Mouse (Mus musculus) retina, adult 2 months (tissue): ENCODE data around the gene Map7d1.
"Not testable (repeated sequence)": the region's sequence is repeated elsewhere in the genome, so short reads cannot be mapped to it uniquely, and the experiment has no call there.

Experiments
- DNase-seq: peaks from one replicate; pipeline ENCODE4 v3.0.0-alpha.2; 2012; ENCODE audit warnings: low read depth, low spot score

Map7d1 gene

DNA sequence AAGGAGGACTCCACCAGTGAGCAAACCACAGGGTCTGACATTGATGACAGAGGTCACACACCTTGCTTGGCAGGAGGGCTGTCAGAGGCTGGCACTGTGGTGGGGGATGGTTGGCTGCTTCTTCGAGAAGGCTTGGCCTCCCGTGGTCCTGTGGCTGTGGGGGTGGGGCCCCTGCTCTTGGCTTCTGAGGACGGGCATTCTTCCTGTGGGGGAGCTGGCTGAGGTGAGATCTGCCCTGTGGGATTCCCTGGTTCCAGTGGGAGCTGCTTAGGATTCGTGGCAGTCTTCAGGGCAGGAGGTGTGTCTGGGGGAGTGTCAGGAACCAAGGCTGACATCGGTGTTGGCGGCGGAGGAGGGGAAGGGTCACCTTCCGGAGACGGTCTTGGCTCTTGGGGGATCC, 14.2 kb downstream of the Map7d1 start:
- DNase-seq, result no peak

- DNase-seq, result no peak
Observed at GRCm38 (mm10) chr4:126239862-126240475, 16.2 kb downstream of the Map7d1 start.

DNA sequence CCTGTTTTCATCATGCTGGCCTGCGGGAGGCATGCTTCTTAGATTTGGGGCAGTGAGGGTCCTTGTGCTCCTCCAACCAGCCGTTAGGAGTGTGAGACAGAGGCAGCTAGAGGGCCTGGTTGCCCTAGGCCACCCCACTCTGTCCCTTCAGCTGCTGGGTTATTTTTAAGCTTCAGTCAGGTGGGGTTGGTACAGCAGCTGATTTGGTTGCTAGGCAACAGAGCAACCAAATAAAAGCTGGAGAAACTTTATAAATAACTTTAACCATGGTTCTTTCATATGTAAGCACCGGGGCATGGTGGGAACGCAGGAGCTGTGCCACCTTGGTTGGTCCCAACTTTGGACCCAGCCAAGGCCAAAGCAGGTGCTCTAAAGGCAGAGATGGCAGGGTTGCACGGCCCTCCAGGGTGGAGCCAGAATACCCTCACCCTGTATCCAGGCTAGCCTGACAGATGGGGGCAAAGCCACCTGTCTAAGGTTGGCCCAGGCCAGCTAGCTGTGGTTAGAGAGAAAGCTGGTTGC, 18.4 kb downstream of the Map7d1 start:
- no peak for DNase-seq

DNA sequence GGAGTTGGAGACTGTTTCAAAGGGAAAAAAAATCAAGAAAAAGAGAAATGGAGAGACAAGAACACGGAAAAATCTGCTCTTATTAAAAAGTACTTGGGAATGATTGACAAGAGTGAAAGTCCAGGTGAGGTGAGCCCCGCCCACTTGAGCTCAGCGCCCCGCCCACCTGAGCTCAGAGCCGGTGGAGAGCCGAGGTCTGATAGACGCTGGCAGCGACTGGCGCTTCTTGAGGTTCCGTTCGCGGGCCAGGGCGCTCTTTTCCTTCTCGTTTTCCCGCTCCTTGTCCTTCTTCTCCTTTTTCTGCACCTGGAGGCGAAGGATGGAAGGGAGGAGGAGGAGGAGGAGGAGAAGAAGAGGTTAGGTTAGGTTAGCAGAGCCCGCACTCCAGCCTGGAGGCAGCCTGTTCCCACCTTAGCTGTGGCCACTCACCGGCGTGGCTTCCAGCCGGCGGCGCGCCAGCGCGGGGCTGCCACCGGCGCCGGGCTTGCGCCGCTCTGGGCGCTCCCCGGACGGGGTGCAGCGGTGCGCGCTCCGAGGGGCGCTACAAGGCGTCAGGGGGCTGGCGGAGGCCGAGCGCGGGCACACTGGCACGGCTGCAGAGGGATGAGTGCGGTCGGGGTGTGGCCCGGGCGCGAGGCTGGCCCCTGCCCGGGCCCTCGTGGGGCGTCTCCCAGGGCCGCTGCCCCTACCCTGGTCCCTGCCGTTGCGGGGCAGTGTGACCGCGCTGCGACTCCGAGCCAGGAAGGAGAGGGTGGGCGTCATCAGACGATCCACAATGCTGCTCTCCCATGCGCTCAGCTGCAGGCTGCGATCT, 19.5 kb downstream of the Map7d1 start:
- no peak for DNase-seq

DNA sequence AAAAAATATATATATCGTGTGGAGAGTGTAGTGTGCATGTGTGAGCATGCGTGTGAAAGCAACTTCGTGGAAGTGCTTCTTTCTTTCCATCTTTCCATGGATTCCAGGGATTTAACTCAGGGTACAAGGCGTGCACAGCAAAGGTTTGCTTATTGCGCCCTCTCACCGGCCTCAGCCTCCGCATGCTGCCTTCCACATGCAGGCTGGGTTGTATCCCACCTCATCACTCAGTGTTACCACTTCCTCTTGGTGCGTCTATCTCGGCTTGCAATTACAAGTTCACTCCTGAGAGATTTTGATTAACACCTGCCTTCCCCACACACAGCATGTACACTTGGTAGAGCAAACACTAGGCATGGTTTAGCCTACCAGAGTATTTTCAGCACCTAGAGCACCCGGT, 21.0 kb downstream of the Map7d1 start:
- DNase-seq, result no peak

GRCm38 (mm10) chr4:126234496-126235175, 21.5 kb downstream of the Map7d1 start:
- DNase-seq, result no peak

- DNase-seq, result no peak
Observed at GRCm38 (mm10) chr4:126233676-126234308, 22.4 kb downstream of the Map7d1 start.

DNA sequence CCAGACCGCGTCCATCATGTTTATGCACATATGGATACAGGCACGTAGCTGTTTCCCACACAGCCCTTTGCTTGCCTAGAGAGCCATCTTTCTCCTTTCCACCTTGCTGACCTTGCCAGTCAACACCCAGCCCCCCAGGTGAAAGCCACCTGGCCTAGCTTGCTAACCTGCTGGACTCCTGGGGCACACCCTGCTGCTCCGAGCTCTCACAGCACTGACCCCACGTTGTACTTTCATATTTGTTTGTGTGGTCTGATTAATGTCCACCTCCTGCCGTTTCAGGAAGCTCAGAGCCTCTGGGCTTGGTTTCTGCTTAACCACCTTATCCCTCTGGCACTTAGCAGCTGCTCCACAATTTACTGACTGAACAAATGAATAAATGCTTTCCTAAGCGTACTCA, 26.2 kb downstream of the Map7d1 start:
- no peak for DNase-seq

DNA sequence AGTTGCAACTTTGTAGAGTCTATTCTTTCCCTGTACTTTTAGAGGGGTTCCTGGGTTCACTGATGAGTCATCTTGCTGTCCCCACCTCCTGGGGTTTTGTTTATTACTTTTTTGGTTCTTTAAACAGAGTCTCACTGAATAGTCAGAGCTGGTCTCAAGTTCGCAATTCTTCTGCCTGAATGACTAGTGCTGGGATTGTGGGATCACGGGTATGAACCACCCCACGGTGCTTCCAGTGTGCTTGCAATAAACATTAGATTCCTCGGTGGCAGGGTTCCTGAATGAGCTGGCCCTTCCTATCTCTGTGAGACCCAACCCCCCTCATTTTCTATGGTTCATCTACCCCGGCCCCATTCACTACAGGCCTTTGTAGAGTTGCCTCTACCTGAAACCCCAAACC, 28.0 kb downstream of the Map7d1 start:
- DNase-seq, result no peak

DNA sequence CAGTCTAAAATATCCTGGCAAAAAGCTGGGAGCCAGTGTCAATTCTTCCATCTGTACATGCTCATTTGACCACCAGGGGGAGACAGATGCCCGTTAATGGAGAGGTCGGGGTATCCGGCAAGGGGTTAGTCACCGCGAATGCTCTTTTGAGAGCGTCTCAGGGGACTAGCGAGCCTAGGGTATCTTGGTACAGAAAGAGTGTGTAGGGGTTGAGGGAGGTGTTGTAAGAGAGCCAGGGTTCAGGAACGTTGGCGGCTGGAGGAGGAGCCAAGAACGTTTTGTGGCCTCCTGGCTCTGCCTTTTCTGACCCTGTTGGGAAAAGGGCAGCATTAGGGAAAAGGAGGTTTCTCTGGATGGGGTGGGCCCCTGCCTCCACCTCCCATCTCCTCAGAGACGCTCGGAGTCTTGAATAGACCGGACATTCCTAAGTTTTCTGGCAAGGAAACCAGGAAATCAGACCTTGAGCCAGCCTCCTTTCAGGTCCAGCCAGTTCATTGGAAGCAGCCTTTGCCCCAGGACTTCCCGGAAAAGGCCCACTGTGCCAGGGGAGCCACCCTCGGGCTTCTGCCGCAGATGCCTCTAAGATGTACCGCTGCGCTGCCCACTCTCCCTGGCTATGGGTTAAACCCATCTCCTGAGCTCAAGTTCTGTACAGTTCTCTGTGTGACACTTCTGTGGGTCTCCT, 28.9 kb downstream of the Map7d1 start:
- peak; percentile 68 for DNase-seq

DNA sequence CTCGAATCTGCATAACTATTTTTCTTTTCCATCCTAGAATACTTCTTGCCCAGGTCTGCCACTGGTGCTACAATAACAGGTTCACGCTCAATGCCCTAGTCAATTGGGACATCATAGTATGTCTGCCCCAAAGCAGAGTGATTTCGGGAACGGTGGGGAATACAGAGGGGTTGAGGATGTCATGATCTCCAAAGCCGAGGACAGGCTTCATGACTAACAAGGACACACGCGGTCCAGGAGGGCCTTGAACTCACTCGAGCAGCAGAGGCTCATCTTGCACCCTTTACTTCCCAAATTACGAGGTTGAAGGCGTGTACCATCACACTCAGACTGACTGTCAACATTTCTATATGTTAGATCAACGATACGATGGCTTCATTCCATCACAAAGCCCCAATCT, 29.5 kb downstream of the Map7d1 start:
- no peak for DNase-seq

DNA sequence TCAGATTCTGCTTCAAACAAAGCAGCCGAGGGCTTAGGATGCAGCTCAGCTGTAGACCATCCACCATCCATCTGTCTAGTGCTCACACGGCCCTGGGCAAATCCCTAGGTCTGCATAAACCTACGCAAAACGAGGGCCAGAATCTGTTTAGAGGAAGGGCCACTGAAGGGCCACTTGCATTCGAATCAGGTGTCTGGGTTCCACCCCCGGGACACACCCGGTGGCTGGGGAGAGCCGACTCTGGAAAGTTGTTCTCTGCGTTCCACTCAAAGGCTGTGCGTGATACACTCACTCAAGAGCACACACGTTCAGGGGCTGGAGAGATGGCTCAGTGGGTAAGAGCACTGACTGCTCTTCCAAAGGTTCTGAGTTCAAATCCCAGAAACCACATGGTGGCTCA, 33.5 kb downstream of the Map7d1 start:
- no peak for DNase-seq

- DNase-seq, result no peak
Observed at GRCm38 (mm10) chr4:126220045-126220444, 36.1 kb downstream of the Map7d1 start.

- not testable (repeated sequence) for DNase-seq
Observed at GRCm38 (mm10) chr4:126219540-126219939, 36.6 kb downstream of the Map7d1 start.

DNA sequence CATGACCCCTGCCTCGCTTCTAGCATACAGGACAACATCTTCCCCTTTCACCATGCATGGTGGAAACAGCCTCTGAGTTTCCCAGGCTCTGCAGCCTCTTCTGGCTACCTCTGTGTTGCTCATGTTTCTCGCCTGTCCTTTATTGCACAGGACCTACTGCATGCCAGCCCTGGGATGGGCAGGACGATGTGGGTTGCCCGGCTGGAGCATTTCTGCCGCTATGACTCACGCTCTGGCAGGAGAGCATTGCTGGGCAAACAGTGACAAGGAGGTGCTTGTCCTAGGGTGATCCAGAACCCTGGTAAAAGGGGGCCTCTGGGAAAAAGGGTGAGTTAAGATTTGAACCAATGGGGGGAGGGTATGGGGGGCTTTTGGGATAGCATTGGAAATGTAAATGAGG, 38.4 kb downstream of the Map7d1 start:
- no peak for DNase-seq

- DNase-seq, result no peak
Observed at GRCm38 (mm10) chr4:126207081-126207480, 49.1 kb downstream of the Map7d1 start.

DNA sequence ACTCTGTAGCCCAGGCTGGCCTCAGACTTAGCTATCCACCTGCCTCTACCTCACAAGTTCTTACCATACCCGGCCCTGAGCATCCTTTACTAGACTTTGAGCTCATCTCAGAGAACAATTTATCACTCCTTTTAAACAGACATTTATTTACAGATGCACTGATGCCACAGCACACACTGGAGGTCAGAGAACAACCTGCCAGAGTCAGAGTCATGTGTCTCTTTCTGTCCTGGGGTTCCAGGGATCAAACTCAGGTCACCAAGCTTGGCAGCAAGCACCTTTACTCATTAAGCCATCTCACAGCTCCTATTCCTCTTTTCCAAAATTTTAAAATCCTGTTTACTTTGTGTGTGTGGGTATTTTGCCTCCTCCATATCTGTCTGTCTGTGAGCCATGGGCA, 50.8 kb downstream of the Map7d1 start:
- no peak for DNase-seq

DNA sequence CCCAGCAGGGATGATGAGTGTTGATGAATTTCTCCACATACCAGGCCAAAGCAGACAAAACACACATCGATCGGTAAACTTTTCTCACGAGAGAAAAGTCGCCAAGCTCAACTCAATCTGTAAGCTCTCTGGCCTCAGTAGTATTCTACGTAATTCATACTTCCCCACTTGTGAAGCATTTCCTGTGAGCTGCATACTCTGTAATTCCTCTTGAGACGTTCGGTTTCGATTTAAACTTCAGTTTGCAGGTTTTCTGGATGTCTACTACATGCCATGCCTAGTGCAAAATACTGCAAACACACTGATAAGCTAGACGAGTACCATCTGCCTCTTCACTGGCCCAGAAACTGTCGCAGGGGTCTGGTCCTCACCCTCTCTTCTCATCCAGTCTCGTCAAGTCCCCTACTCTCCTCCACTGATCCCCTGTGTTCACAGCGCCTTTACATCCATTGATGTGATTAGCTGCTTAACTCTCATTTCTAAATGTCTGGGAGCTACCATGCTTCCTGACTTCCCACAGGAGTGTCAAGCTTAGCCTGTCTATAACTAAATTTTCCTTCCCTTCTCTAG, 51.4 kb downstream of the Map7d1 start:
- no peak for DNase-seq

DNA sequence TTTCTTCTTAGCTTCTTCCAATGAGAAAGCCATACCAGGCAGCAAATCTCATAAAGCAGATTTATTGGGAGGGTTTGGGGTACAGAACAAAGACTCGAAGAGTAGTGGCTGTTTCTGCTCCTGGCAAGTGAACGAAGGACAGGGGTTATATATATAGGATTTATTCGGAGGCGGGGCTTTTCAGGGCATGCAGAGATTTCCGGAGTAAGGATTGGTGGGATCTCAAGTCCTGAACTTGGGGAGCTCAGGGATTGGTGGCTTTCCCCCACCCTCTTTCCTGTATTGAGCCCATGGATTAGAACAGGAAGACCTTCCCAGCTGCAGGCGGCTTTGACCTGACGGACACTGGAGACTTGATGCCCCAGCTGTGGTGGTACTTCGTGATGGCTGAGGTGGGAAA, 52.1 kb downstream of the Map7d1 start:
- no peak for DNase-seq

DNA sequence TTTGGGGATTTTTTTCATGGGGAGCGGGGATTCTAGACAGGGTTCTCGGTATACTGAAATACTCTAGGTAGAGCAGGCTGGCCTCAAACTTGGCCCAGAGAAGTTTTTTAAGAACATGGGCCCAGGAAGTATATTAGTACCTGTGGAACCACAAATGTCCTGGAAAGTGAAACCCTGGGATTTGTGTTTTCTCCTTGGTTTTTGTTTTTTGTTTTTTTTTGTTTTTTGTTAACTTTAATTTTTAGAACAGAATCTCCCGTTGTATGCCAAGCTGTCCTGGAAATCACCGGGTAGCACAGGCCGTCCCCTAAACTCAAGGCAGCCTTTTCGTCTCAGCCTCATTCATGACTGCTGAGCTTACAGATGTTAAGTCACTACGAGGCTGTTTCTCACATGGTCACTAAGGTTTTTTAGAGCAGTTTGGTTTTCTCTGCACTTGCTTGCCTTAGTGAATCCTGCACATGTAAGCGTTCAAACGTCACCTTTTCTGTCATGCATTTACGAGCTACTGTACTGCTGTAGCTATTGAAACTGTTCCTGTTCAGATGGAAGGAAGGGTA, 52.7 kb downstream of the Map7d1 start:
- no peak for DNase-seq
